ENCODE assay signal across 10 mouse cellular contexts in the genomic region with DNA sequence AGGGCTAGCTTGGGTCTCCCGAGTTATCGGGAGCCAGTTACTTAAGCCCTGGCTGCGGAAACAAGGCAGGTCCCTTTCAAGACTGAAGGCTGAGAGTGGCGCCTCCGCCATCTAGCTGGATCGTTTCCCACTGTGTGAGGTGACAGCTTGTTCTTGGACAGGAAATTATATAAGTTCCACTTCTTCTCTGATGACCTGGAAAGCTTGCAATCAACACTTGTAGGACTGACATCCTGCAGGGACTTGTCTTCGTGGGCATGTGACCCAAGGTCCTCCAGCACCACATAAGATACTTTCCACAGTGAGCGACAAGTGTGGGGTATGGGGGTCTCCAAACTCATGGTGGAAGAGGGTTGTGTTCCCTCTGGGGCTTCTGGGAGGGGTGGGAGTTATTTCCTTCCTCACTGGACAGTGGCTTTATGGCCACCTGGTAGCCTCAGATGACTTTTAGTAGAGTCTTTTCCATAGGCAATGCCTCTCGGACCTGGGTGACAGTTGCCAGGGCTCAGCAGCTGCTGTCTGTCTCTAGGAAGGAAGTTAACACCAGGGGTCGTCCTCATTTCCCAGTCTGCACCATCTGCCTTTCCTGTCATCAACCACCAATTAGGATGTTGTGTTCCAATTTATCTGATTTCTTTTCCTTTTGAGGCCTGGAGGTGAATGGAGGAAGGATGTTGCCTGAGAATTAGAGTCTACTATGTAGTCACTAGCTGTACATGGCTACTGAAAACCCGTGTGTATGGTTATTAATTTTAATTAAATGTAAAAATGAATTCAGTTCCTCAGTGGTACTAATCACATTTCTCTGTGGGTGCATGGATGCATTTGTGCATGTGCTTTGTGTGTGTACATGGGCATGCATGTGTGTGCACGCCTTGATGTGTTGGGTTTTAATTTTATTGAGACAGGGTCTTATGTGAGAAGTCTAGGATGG. TPM values are rescaled to one million over a fixed set of nuclear protein-coding genes. Genes with fewer than 3 reads are reported as not detected.
DNase-seq lines count a peak whose midpoint lies in the region; ATAC-seq and TF ChIP-seq lines count a peak whose summit lies in the region.
"Had no signal": no experiment of that assay in that cellular context is flagged by ENCODE, and none has a peak within 500 bp of the region (broad histone marks: within the 10 kb centered on the region; RNA-seq: fewer than 3 reads in every experiment).

No protein-coding gene starts in this region.

- DNase-seq in heart, adult 18-20 months, result peak; percentile 61 to 86
- DNase-seq in adipocyte (ENCODE audit: low spot score), result peak; percentile 68
- DNase-seq in cerebellum, adult 2 months, result peak; percentile 77 to 90
- no peak for DNase-seq in heart, postnatal 0 days (ENCODE audit: low spot score)
- no peak for DNase-seq in left cerebral cortex, adult 9 months (ENCODE audit: low spot score in 2 of 2)
- no peak for DNase-seq in frontal cortex, postnatal 25 days (ENCODE audit: low spot score in 2 of 2)
- DNase-seq: liver, embryonic 13.5 days had no signal

- TF ChIP-seq CTCF in cerebellum, adult 2 months (IDR thresholded peaks at IDR 0.05; ENCODE audit: borderline replicate concordance, insufficient read depth, low read depth, low read length), result no peak
- TF ChIP-seq CTCF in heart, postnatal 0 days (IDR thresholded peaks at IDR 0.05; ENCODE audit: low read depth), result 0 out of 2 replicates have a peak, but pooled peaks have one; percentile 0

- no peaks in the 10 kb centered on the region for H3K27me3 ChIP-seq in heart, embryonic 11.5 days (ENCODE audit: control insufficient read depth, insufficient read depth, low read length)
- no peaks in the 10 kb centered on the region for H3K27me3 ChIP-seq in cerebellum, adult 2 months (ENCODE audit: control insufficient read depth, insufficient read depth, low read length)
- no peaks in the 10 kb centered on the region for H3K27me3 ChIP-seq in heart, postnatal 0 days (ENCODE audit: control insufficient read depth, insufficient read depth, low read length)
- H3K27me3 ChIP-seq: liver, embryonic 13.5 days had no signal

- H3K4me2 ChIP-seq in heart, embryonic 11.5 days, result no peak overlapping the region
- H3K4me2 ChIP-seq in heart, postnatal 0 days (ENCODE audit: low read depth, low read length), result no peak overlapping the region
- H3K4me2 ChIP-seq: liver, embryonic 13.5 days had no signal

- H3K4me1 ChIP-seq in heart, embryonic 11.5 days (ENCODE audit: control insufficient read depth, insufficient read depth, low read length), result peaks cover 8% of the 10 kb centered on the region
- H3K4me1 ChIP-seq in cerebellum, adult 2 months (ENCODE audit: control insufficient read depth, insufficient read depth, low read length), result peaks cover 16% of the 10 kb centered on the region
- H3K4me1 ChIP-seq in heart, postnatal 0 days (ENCODE audit: control insufficient read depth, insufficient read depth), result peaks cover 12% of the 10 kb centered on the region
- H3K4me1 ChIP-seq: liver, embryonic 13.5 days had no signal

- 67% methylated on average over 12 of the region's 12 CpGs for WGBS in heart, embryonic 11.5 days (ENCODE audit: insufficient replicate concordance)
- 37% methylated on average over 12 of the region's 12 CpGs for WGBS in cerebellum, adult 2 months
- WGBS in heart, postnatal 0 days, result 46% methylated on average over 12 of the region's 12 CpGs

- ATAC-seq in heart, embryonic 11.5 days (replicated peaks; ENCODE audit: insufficient number of reproducible peaks, low FRiP score, low TSS enrichment), result no peak
- ATAC-seq in heart, postnatal 0 days (ENCODE audit: insufficient read depth, low read depth), result peak; percentile 41
- ATAC-seq: CD4-positive, CD25-positive, alpha-beta regulatory T cell, adult 4 months; intestine, postnatal 0 days had no signal

- H3K9ac ChIP-seq in heart, embryonic 11.5 days (ENCODE audit: low read depth, low read length), result no peak overlapping the region
- no peak overlapping the region for H3K9ac ChIP-seq in heart, postnatal 0 days (replicated peaks; ENCODE audit: low read depth, low read length)
- H3K9ac ChIP-seq: liver, embryonic 13.5 days had no signal

- no peak overlapping the region for H3K27ac ChIP-seq in heart, embryonic 11.5 days (ENCODE audit: low read depth, low read length)
- H3K27ac ChIP-seq in cerebellum, adult 2 months (ENCODE audit: insufficient read depth, low read length), result no peak overlapping the region
- peak overlapping the region; percentile 9; the same call in 1 of the 2 replicates for H3K27ac ChIP-seq in heart, postnatal 0 days (ENCODE audit: low read depth)
- H3K27ac ChIP-seq: liver, embryonic 13.5 days had no signal

- H3K9me3 ChIP-seq in heart, embryonic 11.5 days (replicated peaks; ENCODE audit: control insufficient read depth, low read length), result no peaks in the 10 kb centered on the region
- H3K9me3 ChIP-seq in heart, postnatal 0 days (replicated peaks; ENCODE audit: control insufficient read depth, low read length), result no peaks in the 10 kb centered on the region
- H3K9me3 ChIP-seq: liver, embryonic 13.5 days had no signal

- TF ChIP-seq EP300 in heart, postnatal 0 days (IDR thresholded peaks at IDR 0.05; ENCODE audit: low read depth), result no peak

- H3K36me3 ChIP-seq in heart, embryonic 11.5 days (ENCODE audit: control insufficient read depth, insufficient read depth, low read length), result no peaks in the 10 kb centered on the region
- no peaks in the 10 kb centered on the region for H3K36me3 ChIP-seq in heart, postnatal 0 days (replicated peaks; ENCODE audit: control insufficient read depth, insufficient read depth, low read length)
- H3K36me3 ChIP-seq: liver, embryonic 13.5 days had no signal

- H3K4me3 ChIP-seq in heart, embryonic 11.5 days (ENCODE audit: low read depth, low read length), result no peak overlapping the region
- H3K4me3 ChIP-seq in cerebellum, adult 2 months (replicated peaks; ENCODE audit: insufficient read depth, low read depth, low read length), result no peak overlapping the region
- no peak overlapping the region for H3K4me3 ChIP-seq in heart, postnatal 0 days (ENCODE audit: low read depth, low read length)
- H3K4me3 ChIP-seq: liver, embryonic 13.5 days had no signal

- no peak for TF ChIP-seq POLR2A in cerebellum, adult 2 months (IDR thresholded peaks at IDR 0.05; ENCODE audit: borderline replicate concordance, insufficient read depth, low read length)

RNA-seq across cellular contexts. Expression of a gene that starts 11.5 kb away (rescaled TPM):
- 10 to 100 TPM; 10.6 to 11.4 TPM for total RNA-seq in heart, adult 18-20 months (2021)
- 4.4 and 5.4 TPM in 2 replicates for polyA plus RNA-seq in heart, embryonic 11.5 days (2014; fragmentation: Nextera tagmentation; extraction: Ambion mirVana)
- 30.1 and 34.4 TPM in 2 replicates for polyA plus RNA-seq in cerebellum, adult 2 months (2012; rRNA removed)
- 17.7 and 21.7 TPM in 2 replicates for total RNA-seq in heart, postnatal 0 days (2014; rRNA removed; ENCODE audit: low replicate concordance)
- polyA plus RNA-seq in heart, postnatal 0 days (2015; fragmentation: Nextera tagmentation; extraction: Ambion mirVana), result 3.7 TPM in 2 replicates

Comparison
In these comparisons a context has a peak if more than half of its experiments do, and no peak if none do; other contexts are left out.
1. DNase-seq: peak in heart, adult 18-20 months (2 of 2), adipocyte (single experiment) and cerebellum, adult 2 months (2 of 2); none in heart, postnatal 0 days (single experiment), left cerebral cortex, adult 9 months (0 of 2) and frontal cortex, postnatal 25 days (0 of 2).